8 mouse cellular contexts compared by ENCODE assay signal in genomic region chr17:46888511-46889212, GRCm38 (mm10). TPM values are rescaled to one million over a fixed set of nuclear protein-coding genes. Genes with fewer than 3 reads are reported as not detected.
DNase-seq lines count a peak whose midpoint lies in the region; ATAC-seq and TF ChIP-seq lines count a peak whose summit lies in the region.

No protein-coding gene starts in this region.

- peak; percentile 68 to 88 (median 77) for TF ChIP-seq CTCF in MEL (IDR thresholded peaks at IDR 0.05 in 2 of 3, conservative IDR thresholded peaks at IDR 0.05 in 1 of 3; ENCODE audit: control insufficient read depth in 1 of 3, insufficient read depth in 1 of 3, low read depth in 2 of 3, low read length in 3 of 3, poor library complexity in 1 of 3, severe bottlenecking in 1 of 3)
- peak; percentile 69 for TF ChIP-seq CTCF in lung, embryonic 14.5 days (IDR thresholded peaks at IDR 0.05; ENCODE audit: low read depth)

- TF ChIP-seq RAD21 in MEL (IDR thresholded peaks at IDR 0.05; ENCODE audit: low read depth, low read length), result peak; percentile 87

- peaks cover 0 to 21% of the 10 kb centered on the region in 2 experiments; a peak in 2 of 4 replicates for H3K36me3 ChIP-seq in MEL (ENCODE audit: control insufficient read depth in 1 of 2, insufficient read depth in 2 of 2, low read length in 2 of 2)
- no peaks in the 10 kb centered on the region for H3K36me3 ChIP-seq in heart, embryonic 15.5 days
- peaks cover 8% of the 10 kb centered on the region; the same call in 1 of the 2 replicates for H3K36me3 ChIP-seq in lung, embryonic 14.5 days (ENCODE audit: insufficient read depth)

- peak overlapping the region; percentile 65 to 86 for H3K4me3 ChIP-seq in MEL (ENCODE audit: control insufficient read depth in 1 of 2, insufficient read depth in 1 of 2, low read depth in 2 of 2, low read length in 2 of 2)
- H3K4me3 ChIP-seq in heart, embryonic 15.5 days, result peak overlapping the region; percentile 62
- H3K4me3 ChIP-seq in lung, embryonic 14.5 days (ENCODE audit: low read depth, low read length), result peak overlapping the region; percentile 93

- peaks cover 23% of the 10 kb centered on the region for H3K79me2 ChIP-seq in MEL (ENCODE audit: control insufficient read depth, insufficient read depth, low read length, poor library complexity)

- peak; percentile 79 for DNase-seq in CD4-positive helper T cell, adult 2 months (ENCODE audit: low read depth, low spot score)
- peak; percentile 88 for DNase-seq in MEL (ENCODE audit: low read depth, low spot score)
- DNase-seq in cerebellum, postnatal 36 days, result peak; percentile 47 to 56
- peak; percentile 73 for DNase-seq in kidney, postnatal 14 days
- peak; percentile 78 for DNase-seq in lung, embryonic 14.5 days
- peak; percentile 62 to 65 for DNase-seq in right cerebral cortex, adult 2 months (ENCODE audit: low spot score in 2 of 2)

- H3K27ac ChIP-seq in MEL (ENCODE audit: control insufficient read depth, low read depth, low read length), result peak overlapping the region; percentile 83
- H3K27ac ChIP-seq in heart, embryonic 15.5 days, result peak overlapping the region; percentile 95
- H3K27ac ChIP-seq in lung, embryonic 14.5 days (ENCODE audit: low read depth), result peak overlapping the region; percentile 98

- H3K27me3 ChIP-seq in MEL (ENCODE audit: control insufficient read depth in 1 of 2, insufficient read depth in 2 of 2, low read length in 2 of 2), result no peaks in the 10 kb centered on the region
- H3K27me3 ChIP-seq in heart, embryonic 15.5 days, result no peaks in the 10 kb centered on the region
- H3K27me3 ChIP-seq in lung, embryonic 14.5 days (ENCODE audit: insufficient read depth, low read length), result no peaks in the 10 kb centered on the region

- no peak for ATAC-seq in heart, embryonic 15.5 days (replicated peaks; ENCODE audit: insufficient number of reproducible peaks, insufficient read depth, low FRiP score, low read depth)
- no peak for ATAC-seq in lung, embryonic 14.5 days (ENCODE audit: insufficient read depth)
- no peak for ATAC-seq in monocyte, adult 5-6 weeks (replicated peaks; ENCODE audit: insufficient number of reproducible peaks, low FRiP score, low TSS enrichment, poor library complexity, severe bottlenecking)

- TF ChIP-seq POLR2A in MEL (IDR thresholded peaks at IDR 0.05; ENCODE audit: control insufficient read depth in 1 of 2, insufficient read depth in 1 of 2, low read depth in 1 of 2, low read length in 2 of 2, poor library complexity in 1 of 2), result no peak

- H3K4me2 ChIP-seq in heart, embryonic 15.5 days, result peak overlapping the region; percentile 92
- H3K4me2 ChIP-seq in lung, embryonic 14.5 days, result peak overlapping the region; percentile 100

- WGBS in heart, embryonic 15.5 days, result 32% methylated on average over 16 of the region's 16 CpGs
- 26% methylated on average over 16 of the region's 16 CpGs for WGBS in lung, embryonic 14.5 days

- peaks cover 10 to 43% of the 10 kb centered on the region in 2 experiments; a peak in 3 of 4 replicates for H3K4me1 ChIP-seq in MEL (ENCODE audit: control insufficient read depth in 1 of 2, insufficient read depth in 2 of 2, low read length in 2 of 2)
- H3K4me1 ChIP-seq in heart, embryonic 15.5 days (replicated peaks), result peaks cover 39% of the 10 kb centered on the region
- peaks cover 20% of the 10 kb centered on the region for H3K4me1 ChIP-seq in lung, embryonic 14.5 days (ENCODE audit: insufficient read depth)

- no peak for TF ChIP-seq EP300 in MEL (IDR thresholded peaks at IDR 0.05; ENCODE audit: low read depth in 1 of 2, low read length in 2 of 2)

- H3K9ac ChIP-seq in MEL (ENCODE audit: control insufficient read depth, low read depth, low read length, poor library complexity, severe bottlenecking), result peak overlapping the region; percentile 90
- peak overlapping the region; percentile 79 for H3K9ac ChIP-seq in heart, embryonic 15.5 days
- H3K9ac ChIP-seq in lung, embryonic 14.5 days, result peak overlapping the region; percentile 71

- no peaks in the 10 kb centered on the region for H3K9me3 ChIP-seq in MEL (replicated peaks; ENCODE audit: insufficient read depth, low read length)
- H3K9me3 ChIP-seq in heart, embryonic 15.5 days (replicated peaks), result no peaks in the 10 kb centered on the region
- no peaks in the 10 kb centered on the region for H3K9me3 ChIP-seq in lung, embryonic 14.5 days (ENCODE audit: low read depth, low read length)

TF ChIP-seq in MEL, 35 proteins besides CTCF, POLR2A, EP300 and RAD21:
- TF ChIP-seq ZMIZ1 (IDR thresholded peaks at IDR 0.05; ENCODE audit: low read depth, low read length), result no peak
- peak; percentile 97 for TF ChIP-seq MYC (IDR thresholded peaks at IDR 0.05; ENCODE audit: low read depth, low read length)
- peak; percentile 76 for TF ChIP-seq ZC3H11A (IDR thresholded peaks at IDR 0.05; ENCODE audit: low read depth, low read length)
- TF ChIP-seq SMC3 (IDR thresholded peaks at IDR 0.05; ENCODE audit: low read depth, low read length), result peak; percentile 75
- peak; percentile 74 for TF ChIP-seq MAX (IDR thresholded peaks at IDR 0.05; ENCODE audit: low read length)
- TF ChIP-seq MEF2A (IDR thresholded peaks at IDR 0.05; ENCODE audit: extremely low read depth, insufficient replicate concordance, low read depth, low read length, poor library complexity, severe bottlenecking), result no peak
- peak; percentile 85 for TF ChIP-seq MXI1 (IDR thresholded peaks at IDR 0.05; ENCODE audit: low read depth, low read length)
- peak; percentile 87 for TF ChIP-seq SIN3A (IDR thresholded peaks at IDR 0.05; ENCODE audit: low read length)
- TF ChIP-seq USF1 (IDR thresholded peaks at IDR 0.05; ENCODE audit: low read depth, low read length), result 0 out of 2 replicates have a peak, but pooled peaks have one; percentile 4
- no peak; the same call in 1 of the 2 replicates for TF ChIP-seq ZNF384 (IDR thresholded peaks at IDR 0.05; ENCODE audit: low read depth, low read length)
- TF ChIP-seq HCFC1 (IDR thresholded peaks at IDR 0.05; ENCODE audit: low read depth, low read length), result peak; percentile 56; the same call in 1 of the 2 replicates
TF ChIP-seq in MEL: peak in this region for 8.

RNA-seq across cellular contexts. Expression of gene Tbcc, which starts 1.8 kb away (rescaled TPM):
- 23.6 and 31.8 TPM in 2 replicates for total RNA-seq in MEL (2012; rRNA removed)
- 10 to 100 TPM in 1 of 2 experiments, not detected in 1; 19.3 TPM for polyA plus RNA-seq in MEL (2012; ENCODE audit: insufficient read depth in 1 of 2, insufficient read length in 2 of 2, low read depth in 1 of 2, low replicate concordance in 2 of 2, missing spikeins in 1 of 2)
- polyA plus RNA-seq in heart, embryonic 15.5 days (2015; fragmentation: Nextera tagmentation; extraction: Ambion mirVana), result 41.9 and 43.8 TPM in 2 replicates
- polyA plus RNA-seq in lung, embryonic 14.5 days (2014; fragmentation: Nextera tagmentation; extraction: Ambion mirVana), result 58.5 and 61.2 TPM in 2 replicates
- total RNA-seq in monocyte, adult 5-6 weeks (2017), result 6.9 to 17.1 TPM (median 7.5 TPM) in 3 replicates

RNA-seq across cellular contexts. Expression of gene Prph2, which starts 21.6 kb away (rescaled TPM):
- not detected in 2 replicates for total RNA-seq in MEL (2012; rRNA removed)
- polyA plus RNA-seq in MEL (2012; ENCODE audit: insufficient read depth in 1 of 2, insufficient read length in 2 of 2, low read depth in 1 of 2, low replicate concordance in 2 of 2, missing spikeins in 1 of 2), result not detected
- not detected in 2 replicates for polyA plus RNA-seq in heart, embryonic 15.5 days (2015; fragmentation: Nextera tagmentation; extraction: Ambion mirVana)
- not detected in 2 replicates for polyA plus RNA-seq in lung, embryonic 14.5 days (2014; fragmentation: Nextera tagmentation; extraction: Ambion mirVana)
- total RNA-seq in monocyte, adult 5-6 weeks (2017), result not detected in 3 replicates

RNA-seq across cellular contexts. Expression of gene Bicral, which starts 30.4 kb away (rescaled TPM):
- total RNA-seq in MEL (2012; rRNA removed), result 3.7 and 5.8 TPM in 2 replicates
- 1 to 10 TPM in 1 of 2 experiments, not detected in 1; 6.9 TPM for polyA plus RNA-seq in MEL (2012; ENCODE audit: insufficient read depth in 1 of 2, insufficient read length in 2 of 2, low read depth in 1 of 2, low replicate concordance in 2 of 2, missing spikeins in 1 of 2)
- polyA plus RNA-seq in heart, embryonic 15.5 days (2015; fragmentation: Nextera tagmentation; extraction: Ambion mirVana), result 3.2 and 3.9 TPM in 2 replicates
- polyA plus RNA-seq in lung, embryonic 14.5 days (2014; fragmentation: Nextera tagmentation; extraction: Ambion mirVana), result 4.7 and 6.5 TPM in 2 replicates
- total RNA-seq in monocyte, adult 5-6 weeks (2017), result 15.0 to 38.1 TPM (median 25.2 TPM) in 3 replicates
